Mouse (Mus musculus): Measurements from ENCODE around the gene Cstf2t.

Gene Cstf2t

DNA sequence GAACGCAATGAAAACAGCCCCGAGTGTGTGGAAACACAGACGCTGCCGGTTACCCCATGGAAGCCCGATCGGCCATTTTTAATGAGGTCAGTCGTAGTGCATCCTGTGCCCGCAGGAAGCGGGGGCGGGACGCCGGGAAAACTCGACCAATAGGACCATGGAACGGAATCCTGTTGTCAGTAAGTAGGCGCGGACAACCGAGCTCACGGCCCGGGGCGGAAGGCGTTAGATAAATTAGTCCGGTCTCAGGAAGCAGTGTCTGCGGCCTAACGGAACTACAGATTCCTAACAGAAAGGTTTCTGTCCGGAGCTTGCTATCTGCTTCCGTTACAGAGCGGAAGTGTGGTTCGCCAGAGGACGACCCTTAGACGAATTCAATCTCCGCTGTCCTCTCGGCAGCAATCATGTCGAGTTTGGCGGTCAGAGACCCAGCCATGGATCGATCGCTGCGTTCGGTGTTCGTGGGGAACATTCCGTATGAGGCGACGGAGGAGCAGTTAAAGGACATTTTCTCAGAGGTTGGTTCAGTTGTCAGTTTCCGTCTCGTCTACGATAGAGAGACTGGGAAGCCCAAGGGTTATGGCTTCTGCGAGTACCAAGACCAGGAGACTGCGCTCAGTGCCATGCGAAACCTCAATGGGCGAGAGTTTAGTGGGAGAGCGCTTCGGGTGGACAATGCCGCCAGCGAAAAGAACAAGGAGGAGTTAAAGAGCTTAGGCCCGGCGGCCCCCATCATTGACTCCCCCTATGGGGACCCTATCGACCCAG, at the start of gene Cstf2t:
Gene Cstf2t, plus strand, starts transcription at position 176 of the 768 bp plus-strand sequence.
- peak; percentile 100 for DNase-seq (ENCODE audit: low spot score)

DNA sequence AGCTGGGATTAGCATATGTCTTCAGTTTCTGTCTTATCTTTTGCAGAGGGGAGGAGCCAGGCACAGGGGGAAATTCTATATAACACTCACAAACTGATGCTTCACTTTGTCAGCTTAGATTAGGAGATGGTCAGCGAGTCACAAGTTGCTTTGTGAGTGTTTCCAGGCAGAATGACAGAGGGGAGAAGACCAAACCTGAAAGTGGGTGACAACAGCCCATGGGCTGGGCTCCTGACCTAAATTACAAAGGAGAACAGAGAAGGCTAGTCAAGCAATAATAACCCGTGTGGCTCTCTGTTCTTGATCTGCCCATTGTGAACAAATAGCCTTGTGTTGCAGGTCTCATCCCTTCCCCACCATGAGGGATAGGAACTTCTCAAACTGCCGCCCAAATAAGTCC, 43.7 kb upstream of the Cstf2t start:
- DNase-seq (ENCODE audit: low spot score) = no peak

DNA sequence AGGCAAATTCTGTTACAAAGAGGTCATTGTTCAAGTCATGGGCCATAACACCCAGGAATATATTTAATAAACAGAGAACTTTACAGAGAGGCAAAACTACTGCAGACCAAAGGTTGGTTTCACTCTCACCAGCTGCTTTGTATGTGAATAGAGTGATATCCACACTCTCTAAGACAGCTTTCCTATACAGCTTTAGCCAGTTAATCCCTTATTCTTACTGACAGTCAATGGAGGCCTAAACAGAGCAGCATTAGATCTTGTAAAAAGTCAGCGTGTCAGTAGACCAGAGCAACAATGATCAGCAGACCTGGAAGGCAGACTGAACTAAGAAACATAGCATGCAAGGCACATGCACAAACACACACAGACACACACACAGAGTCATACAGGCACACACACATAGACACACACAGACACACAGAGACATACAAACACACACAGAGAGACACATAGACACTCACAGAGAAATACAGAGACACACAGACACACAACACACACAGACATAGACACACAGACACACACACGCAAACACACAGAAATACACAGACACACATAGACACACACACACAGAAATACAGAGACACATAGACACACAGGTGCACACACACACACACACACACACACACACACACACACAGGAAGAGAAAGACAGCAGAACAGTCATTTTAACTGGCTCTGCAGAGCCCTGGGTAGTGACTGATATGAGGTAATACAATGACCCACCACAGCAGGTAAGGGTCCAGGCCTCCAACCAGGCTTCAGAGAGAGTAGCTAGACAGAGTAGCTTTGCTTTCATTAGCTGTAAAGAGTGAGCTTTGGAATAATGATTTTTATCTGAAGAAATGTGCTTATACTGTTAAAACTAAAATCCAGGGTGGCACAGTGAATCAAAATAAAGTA, 41.4 kb upstream of the Cstf2t start:
- no peak for DNase-seq (ENCODE audit: low spot score)

DNA sequence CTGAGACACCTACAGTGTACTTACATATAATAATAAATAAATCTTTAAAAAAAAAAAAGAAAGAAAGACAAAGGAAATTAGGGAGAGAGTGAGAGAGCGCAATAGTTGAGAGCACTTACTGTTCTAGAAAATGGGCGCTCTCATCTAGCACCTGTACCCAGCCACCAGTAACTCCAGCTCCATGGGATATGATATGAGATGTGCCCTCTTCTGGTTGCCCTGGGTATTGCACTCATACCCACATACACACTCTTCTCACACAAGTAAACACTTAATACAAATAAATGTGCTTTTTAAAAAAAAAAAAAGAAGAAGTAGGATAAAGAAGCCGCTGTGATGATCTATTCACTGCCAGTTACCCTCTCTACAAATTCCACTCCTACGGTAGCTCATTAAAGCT, 36.0 kb upstream of the Cstf2t start:
- no peak for DNase-seq (ENCODE audit: low spot score)

DNA sequence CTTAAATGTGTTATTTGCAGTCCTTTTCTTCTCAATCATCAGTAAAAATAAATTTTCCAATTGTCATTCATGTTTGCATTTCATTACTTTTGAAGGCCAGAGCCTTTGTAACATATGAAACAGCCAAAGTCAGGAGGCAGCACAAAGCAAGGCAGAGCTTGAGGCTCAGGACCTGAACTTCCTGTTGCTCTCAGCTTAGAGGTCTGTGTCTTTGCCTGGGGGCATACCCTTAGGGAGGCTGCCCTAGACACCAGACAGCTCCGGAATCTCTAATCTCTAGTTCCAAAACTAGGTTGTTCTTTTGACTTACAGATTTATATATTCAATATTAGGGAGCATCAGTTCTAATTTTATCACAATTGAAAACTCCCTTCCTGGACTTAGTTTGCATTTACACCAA, 17.9 kb upstream of the Cstf2t start:
- no peak for DNase-seq (ENCODE audit: low spot score)

DNA sequence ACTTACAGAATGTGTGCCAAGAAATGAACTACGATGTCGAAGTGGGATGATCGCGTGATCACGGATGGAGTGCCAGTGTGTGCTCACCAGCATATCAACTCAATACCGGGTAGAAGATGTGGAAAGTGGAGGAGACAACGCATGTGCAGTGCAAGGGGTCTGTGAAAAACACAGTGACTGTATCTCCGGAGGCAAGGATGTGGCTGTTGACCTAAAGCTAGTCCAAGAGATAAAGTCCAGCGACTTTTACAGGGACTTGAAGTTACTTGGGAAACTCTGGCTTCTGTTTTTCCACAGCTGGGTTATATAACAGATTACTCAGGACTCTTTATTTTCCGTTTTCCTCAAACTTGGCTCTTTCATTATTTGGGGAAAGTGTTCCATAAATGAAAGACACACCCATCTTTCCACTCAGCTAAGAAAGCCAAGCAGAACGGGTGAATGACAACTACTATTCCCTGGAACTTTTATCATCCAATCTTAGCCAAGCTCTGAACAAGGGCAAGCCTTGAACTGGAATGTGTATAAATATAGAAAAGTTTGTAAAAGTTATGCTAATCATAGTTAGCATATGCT, 17.3 kb upstream of the Cstf2t start:
- no peak for DNase-seq (ENCODE audit: low spot score)

DNA sequence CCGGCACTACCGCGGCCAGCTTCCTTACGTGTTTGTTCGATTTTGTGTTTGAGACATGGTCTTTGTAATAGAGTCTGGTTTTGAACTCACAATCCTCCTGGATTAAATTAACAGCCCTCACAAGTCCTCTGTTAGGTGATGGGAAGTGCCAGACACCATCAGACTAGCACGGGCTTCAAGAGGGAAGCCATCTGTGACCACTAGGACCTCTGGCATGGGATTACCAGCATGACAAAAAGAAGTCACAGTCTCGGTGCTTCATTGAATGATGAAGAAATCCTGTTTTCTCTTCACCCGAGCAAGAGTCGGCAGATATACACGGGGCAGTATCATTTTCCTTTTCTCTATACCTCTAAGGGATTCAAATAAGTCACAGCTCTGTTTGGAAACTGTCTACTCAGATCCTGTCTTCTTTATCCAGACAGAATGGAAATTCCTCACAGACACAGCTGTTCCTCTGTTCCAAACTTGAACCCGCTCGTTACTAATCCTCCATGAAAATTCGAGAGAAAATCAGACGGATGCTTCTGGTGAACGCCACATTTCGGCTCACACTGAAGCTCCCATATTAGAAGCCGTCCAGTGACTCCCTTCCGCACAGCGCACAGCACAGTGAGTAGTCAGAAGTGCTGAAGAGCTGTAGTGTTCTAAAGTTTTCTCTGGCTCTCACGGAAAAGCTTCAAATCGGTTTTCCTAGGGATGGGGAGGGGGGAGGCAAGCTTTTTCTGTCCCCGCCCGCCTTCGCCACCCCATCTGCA, 8.5 kb upstream of the Cstf2t start:
- DNase-seq (ENCODE audit: low spot score) = no peak

DNA sequence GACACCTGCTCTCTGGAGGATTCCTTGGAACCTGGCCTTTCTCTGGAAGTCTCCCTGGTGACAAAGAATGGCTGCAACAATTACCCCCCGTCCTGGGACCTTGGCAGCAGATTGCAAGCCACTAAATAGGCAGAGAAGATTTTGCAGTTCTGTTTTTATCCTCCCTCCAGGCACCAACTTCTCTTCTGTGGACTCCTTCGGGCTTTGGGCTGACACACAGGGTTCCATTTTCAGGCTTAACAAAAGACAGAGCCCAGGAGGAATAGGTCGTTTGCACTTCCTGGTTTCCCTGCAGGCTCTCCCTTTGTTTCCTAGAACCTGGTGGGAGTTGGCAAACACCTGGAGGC, 7.9 kb upstream of the Cstf2t start:
- DNase-seq (ENCODE audit: low spot score) = no peak

DNA sequence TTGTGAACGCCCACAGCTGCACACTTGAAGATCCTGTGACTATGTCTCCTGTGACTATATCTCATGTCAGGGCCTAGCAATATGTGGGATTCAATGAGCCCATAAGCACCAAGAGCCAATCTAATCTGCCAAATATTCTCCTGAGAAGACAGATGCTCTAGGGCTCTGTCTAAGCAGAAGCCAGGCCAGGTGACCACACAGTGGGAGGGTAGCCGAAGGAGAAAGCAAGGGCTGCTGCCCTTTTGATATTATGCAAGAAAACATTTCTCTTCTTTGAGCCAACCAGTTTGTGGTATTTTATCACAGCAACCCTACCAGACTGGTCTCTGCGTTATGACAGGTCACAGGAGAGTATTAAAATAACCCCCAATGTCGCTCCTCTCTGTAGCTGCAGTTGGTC, 6.5 kb upstream of the Cstf2t start:
- no peak for DNase-seq (ENCODE audit: low spot score)

DNA sequence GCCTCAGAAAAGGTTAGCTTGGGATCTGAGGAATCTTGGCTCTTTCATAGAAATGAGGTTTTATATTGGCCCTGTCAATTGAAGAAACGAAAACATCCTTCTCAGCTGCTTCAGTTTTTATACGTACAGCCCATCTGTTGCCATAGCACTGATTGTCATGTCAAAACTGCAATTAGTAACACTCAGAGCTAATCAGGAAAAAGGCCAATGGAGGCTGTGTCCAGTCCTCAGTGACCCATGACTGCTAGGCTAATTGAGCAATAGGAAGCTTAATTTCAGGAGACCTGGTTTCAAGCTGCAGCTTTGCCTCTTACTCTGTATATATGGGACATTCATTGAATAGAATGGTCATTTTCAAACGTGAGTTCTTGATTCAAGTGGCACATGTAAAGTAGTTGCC, 4.4 kb upstream of the Cstf2t start:
- no peak for DNase-seq (ENCODE audit: low spot score)

DNA sequence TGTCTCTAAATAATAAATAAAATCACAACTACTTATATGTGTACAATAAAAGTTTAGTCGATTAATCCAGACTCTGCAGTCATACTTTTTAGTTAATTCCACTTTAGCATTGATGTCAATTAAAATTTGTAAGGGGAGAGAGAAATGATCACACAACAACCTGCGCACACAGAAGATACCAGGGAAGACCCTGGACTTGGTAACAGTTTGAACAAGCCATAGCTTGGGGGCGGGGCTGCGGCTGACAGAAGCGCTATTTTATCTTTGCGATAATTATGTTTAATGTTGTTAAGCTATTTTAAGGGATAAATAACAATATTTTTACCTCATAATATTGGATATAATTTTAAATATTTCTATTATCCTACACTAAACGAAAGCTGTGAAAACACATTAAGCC, 411 bp upstream of the Cstf2t start:
- no peak for DNase-seq (ENCODE audit: low spot score)

DNA sequence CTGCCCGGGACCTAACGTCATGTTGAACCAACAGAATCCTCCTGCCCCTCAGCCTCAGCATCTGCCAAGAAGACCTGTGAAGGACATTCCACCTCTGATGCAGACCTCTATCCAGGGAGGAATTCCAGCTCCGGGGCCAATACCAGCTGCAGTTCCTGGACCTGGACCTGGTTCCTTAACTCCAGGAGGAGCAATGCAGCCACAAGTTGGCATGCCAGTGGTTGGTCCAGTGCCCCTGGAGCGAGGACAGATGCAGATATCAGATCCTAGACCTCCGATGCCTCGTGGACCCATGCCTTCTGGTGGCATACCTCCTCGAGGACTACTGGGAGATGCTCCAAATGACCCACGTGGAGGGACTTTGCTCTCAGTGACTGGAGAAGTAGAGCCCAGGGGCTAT, 1.1 kb downstream of the Cstf2t start:
- DNase-seq (ENCODE audit: low spot score) = no peak

DNA sequence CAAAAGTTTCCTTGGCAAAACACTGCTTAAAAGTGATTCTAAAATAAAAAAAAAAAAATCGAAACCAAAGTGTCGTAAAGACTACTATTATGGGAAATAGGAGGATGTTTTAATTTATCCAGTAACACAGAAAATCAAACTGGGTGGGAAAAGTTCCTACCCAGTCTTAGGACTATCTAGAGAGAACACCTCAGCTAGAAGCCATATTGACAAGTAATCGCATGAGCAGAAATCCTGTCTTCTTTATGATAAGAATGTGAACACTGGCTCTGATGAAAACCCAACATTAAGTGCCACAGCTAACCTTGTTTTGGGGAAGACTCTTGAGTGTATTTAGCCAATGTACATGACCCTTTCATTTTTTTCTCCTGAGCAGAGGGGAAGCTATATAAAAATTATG, 15.2 kb downstream of the Cstf2t start:
- DNase-seq (ENCODE audit: low spot score) = no peak

DNA sequence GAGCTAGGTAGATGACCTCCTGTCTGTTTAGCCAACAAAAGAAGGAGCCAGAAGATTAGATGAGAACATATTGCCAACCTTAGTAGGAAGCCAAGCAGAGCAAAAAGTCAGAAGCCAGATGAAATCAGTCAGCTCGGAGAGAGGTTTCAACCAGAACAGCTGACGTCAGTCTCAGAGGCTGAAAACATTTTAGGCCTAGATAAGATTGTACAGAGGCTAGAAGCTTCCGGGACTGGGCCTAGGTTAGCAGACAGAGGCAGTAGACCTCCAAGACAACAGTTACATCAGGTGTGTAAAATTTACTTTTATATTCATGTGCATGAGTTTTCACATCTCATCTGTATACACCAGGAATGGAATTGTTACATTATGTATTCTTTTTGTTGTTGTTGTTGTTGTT, 16.7 kb downstream of the Cstf2t start:
- no peak for DNase-seq (ENCODE audit: low spot score)

DNA sequence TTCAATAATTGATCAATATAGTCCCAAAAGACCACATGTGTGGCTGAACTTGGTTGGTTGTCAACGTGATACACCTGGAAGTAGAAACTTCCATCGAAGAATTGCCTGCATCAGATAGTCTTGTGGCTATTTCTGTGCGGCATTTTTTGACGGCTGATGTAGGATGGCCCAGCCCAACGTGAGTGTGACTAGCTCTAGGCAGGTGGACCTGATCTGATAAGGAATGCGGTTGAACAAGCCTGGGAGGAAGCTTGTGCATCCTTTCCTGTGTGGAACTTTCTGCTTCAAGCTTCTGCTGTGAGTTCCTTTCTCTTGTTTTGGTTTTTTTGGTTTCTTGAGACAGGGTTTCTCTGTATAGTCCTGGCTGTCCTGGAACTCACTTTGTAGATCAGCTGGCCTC, 22.1 kb downstream of the Cstf2t start:
- no peak for DNase-seq (ENCODE audit: low spot score)

DNA sequence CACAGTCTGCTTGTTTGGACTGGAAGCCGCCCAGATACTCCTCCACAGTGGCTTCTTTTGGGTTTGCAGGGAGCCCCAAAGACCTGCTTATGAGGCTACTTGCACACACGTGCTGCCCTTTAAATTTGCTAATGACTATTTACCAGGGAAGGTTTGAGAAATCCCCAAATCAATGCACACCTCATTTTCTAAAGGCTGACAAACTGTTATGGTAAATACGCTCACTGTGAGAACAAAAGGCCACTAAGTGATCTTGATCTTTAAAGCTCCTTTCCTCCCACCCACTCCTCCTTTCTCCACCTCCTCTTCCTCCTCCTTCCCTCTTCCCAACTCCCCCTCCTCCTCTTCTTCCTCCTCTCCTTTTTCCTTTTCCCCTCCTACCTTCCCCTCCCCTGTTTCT, 23.4 kb downstream of the Cstf2t start:
- DNase-seq (ENCODE audit: low spot score) = no peak

DNA sequence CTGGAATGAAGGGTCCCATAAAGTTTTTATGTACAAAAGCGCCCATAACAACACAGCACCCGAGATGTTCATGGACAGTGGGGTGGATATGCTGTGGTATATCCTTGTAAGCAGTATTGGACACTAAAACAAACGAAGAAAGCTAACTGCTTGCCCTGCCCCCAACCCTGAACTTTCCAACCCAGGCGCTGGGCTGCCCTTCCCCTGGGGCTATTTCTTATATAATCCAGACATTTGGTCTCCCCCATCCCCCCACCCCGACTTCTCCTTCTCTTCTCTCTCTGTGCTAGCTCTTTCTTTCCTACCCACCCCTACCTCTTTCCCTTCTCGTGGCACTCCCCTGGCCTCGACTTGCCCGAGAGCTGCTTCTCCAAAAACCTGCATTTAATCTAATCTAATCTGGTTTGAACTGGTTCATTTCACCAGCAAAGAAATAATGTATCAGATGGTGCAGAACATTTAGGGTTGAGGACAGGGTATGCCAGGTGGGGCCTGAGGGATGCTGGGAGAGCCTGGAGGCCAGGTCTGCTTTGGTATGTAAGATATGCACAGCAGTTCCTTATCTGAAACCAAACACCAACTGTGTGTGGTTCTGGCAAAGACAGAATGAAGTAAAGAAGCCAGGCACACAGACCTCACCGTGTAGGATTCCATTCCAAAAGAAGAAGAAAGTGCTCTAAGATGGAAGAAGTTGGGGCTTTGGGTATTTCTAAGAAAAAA, 24.4 kb downstream of the Cstf2t start:
- no peak for DNase-seq (ENCODE audit: low spot score)

DNA sequence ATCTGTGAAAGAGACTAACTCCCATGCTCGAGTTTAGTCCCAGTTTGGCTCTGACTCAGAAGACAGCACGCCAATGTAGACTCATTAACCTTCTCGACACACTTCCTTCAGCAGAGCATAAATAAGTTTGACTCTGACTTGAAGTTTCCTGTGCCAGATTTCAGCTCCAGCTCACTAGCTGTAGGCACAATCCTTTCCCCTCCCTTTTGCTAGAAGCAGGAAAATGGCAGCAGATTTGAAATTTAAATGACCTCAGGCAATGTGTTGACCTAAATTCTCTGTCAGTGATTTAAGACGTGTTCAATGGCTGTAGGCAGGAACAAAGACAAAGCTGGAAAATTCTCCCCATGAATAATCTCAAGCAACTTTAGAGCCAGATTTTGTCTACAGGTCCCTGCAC, 32.1 kb downstream of the Cstf2t start:
- DNase-seq (ENCODE audit: low spot score) = no peak

DNA sequence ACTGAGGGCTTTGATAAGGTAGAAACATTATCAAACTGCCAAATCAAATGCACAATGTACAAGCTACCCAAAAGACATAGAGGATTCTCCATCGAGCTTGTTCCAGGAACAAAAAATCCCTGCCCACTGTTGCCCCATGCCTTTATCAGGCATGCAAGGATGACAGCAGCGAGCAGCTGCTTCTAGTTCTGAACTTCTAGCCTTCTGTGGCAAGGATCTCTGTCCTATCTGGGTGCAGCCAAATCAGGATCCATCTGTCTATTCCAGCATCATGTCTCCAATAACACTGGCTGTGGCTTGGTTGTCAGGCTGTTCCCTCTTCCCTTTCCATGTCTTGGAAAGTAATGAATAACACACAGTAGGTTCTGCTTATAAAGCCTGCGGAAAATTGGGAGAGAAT, 42.0 kb downstream of the Cstf2t start:
- no peak for DNase-seq (ENCODE audit: low spot score)

DNA sequence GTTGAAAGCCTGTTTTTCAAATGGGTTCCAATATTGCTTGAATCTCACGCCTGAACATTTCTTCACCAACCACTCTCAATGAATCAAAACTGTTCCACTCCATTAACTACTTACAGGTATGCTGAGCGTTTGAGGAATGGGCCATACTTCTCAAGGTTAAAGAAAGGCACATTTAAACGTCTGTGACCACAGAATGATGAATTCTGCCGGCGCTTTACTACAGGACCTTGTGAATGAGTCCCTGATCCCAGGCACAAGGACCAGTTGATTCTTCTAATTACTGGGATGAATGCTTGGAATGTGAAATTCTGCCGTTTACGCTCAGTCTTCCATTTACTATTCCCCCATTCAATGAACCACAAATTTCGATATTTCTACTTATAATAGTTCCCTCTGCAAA, 50.0 kb downstream of the Cstf2t start:
- DNase-seq (ENCODE audit: low spot score) = no peak

DNA sequence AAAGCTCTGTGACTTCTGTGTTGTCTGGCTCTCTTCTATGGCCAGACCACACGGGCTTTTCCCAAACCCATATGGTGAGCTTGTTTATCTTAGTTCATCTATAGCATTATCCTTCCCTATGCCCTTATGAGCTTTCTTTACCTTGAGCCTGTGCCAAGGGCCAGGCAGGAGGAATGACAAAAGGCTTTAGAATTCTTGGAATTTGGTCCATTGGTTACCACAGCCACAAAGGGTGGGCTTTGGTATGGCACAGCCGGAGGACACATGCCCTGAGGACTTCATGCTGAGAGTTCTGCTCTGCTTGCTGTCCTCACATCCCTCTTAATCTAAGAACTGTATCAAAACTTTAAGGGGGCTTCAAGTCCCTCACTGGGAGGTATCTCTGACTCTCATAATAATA, 53.7 kb downstream of the Cstf2t start:
- DNase-seq (ENCODE audit: low spot score) = no peak
